Mouse (Mus musculus): ENCODE measurements around the gene Hadha.

Gene Hadha

GRCm38 (mm10) chr5:30154013-30154412 lies 949 bp downstream of the Hadha start:
- in situ Hi-C loops (cut with MseI, MboI): no loop called here

- in situ Hi-C loops (cut with MseI, MboI): no loop called here
Observed at GRCm38 (mm10) chr5:30153222-30153621, 1.7 kb downstream of the Hadha start.

GRCm38 (mm10) chr5:30152413-30152812 lies 2.5 kb downstream of the Hadha start:
- in situ Hi-C loops (cut with MseI, MboI): no loop called here

- in situ Hi-C loops (cut with MseI, MboI): no loop called here
Observed at GRCm38 (mm10) chr5:30152007-30152406, 3.0 kb downstream of the Hadha start.

GRCm38 (mm10) chr5:30148133-30148920 lies 6.6 kb downstream of the Hadha start:
- in situ Hi-C loops (cut with MseI, MboI): no loop called here

- in situ Hi-C loops (cut with MseI, MboI): no loop called here
Observed at GRCm38 (mm10) chr5:30146526-30146925, 8.4 kb downstream of the Hadha start.

- in situ Hi-C loops (cut with MseI, MboI): no loop called here
Observed at GRCm38 (mm10) chr5:30138193-30138592, 16.8 kb downstream of the Hadha start.

- in situ Hi-C loops (cut with MseI, MboI): no loop called here
Observed at GRCm38 (mm10) chr5:30137271-30137670, 17.7 kb downstream of the Hadha start.

GRCm38 (mm10) chr5:30135711-30136231 lies 19.2 kb downstream of the Hadha start:
- in situ Hi-C loops (cut with MseI, MboI): no loop called here

GRCm38 (mm10) chr5:30132173-30132572 lies 22.8 kb downstream of the Hadha start:
- in situ Hi-C loops (cut with MseI, MboI): no loop called here

GRCm38 (mm10) chr5:30131246-30131645 lies 23.7 kb downstream of the Hadha start:
- in situ Hi-C loops (cut with MseI, MboI): no loop called here

GRCm38 (mm10) chr5:30128680-30129079 lies 26.3 kb downstream of the Hadha start:
- in situ Hi-C loops (cut with MseI, MboI): no loop called here

- in situ Hi-C loops (cut with MseI, MboI): no loop called here
Observed at GRCm38 (mm10) chr5:30127921-30128597, 26.9 kb downstream of the Hadha start.

GRCm38 (mm10) chr5:30126756-30127155 lies 28.2 kb downstream of the Hadha start:
- in situ Hi-C loops (cut with MseI, MboI): no loop called here

GRCm38 (mm10) chr5:30125587-30125986 lies 29.4 kb downstream of the Hadha start:
- in situ Hi-C loops (cut with MseI, MboI): no loop called here

- in situ Hi-C loops (cut with MseI, MboI): no loop called here
Observed at GRCm38 (mm10) chr5:30122481-30122880, 32.5 kb downstream of the Hadha start.

GRCm38 (mm10) chr5:30120106-30120505 lies 34.9 kb downstream of the Hadha start:
- in situ Hi-C loops (cut with MseI, MboI): no loop called here

- in situ Hi-C loops (cut with MseI, MboI): no loop called here
Observed at GRCm38 (mm10) chr5:30119163-30119562, 35.8 kb downstream of the Hadha start.

GRCm38 (mm10) chr5:30118018-30118417 lies 36.9 kb downstream of the Hadha start:
- in situ Hi-C loops (cut with MseI, MboI): no loop called here

- in situ Hi-C loops (cut with MseI, MboI): no loop called here
Observed at GRCm38 (mm10) chr5:30115718-30116117, 39.2 kb downstream of the Hadha start.

GRCm38 (mm10) chr5:30114761-30115140 lies 40.2 kb downstream of the Hadha start:
- in situ Hi-C loops (cut with MseI, MboI): no loop called here

- in situ Hi-C loops (cut with MseI, MboI): no loop called here
Observed at GRCm38 (mm10) chr5:30113881-30114760, 40.8 kb downstream of the Hadha start.
